In the genomic region with DNA sequence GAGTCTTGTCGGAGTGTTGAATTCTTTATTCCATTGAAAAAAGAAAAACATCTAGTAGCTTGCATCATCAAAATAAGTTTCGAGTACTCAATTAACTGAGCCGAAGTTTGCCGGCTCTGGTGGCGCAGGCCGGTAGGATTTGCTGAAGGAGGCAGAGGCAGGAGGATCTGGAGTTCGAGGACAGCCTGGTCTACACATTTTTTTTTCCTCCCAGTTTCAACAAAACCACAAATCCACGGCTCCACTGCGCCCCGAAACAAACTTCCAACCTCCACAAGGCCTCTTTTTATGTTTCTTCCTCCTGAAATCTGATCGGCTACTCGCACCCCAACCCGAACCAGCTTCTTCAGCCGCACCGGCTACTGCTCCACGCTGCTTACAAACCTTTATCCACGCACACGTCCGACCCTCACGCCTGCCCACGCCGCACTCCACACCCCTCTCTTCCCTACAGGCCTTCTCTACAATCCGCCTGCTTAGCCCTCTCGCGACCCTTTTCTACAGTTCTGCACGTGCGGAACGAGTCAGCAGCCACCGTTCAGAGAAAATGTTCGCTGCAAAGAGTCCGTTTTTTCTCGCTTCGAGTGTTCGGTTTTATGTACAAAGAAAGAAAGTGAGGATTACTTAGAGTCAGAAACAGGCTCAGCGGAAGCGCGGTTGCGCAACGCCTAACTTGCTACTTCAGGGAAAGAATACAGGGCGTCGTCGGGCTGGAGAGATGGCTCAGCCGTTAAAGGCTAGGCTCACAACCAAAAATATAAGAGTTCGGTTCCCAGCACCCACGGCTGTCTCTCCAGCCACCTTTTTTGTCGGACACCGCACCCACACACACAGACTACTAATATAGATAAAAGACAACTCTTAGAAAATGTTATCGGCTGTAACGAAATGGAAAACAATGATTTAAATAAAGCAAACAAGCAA, we compare ENCODE assay signal across 8 mouse cellular contexts. TPM values are rescaled to one million over a fixed set of nuclear protein-coding genes. Genes with fewer than 3 reads are reported as not detected.
DNase-seq lines count a peak whose midpoint lies in the region; ATAC-seq lines count a peak whose summit lies in the region.

No protein-coding gene starts in this region.

- ATAC-seq in inflammation-experienced regulatory T-cells, adult 6 months: peak; percentile 24
- peak; percentile 18 for ATAC-seq in megakaryocyte progenitor cell, adult 5-6 weeks (replicated peaks; ENCODE audit: poor library complexity)

- DNase-seq in adrenal gland, adult 18-20 months (ENCODE audit: low spot score in 2 of 2): peak; percentile 90 to 92
- DNase-seq in embryo, embryonic 10 days (ENCODE audit: low spot score): peak; percentile 90
- peak; percentile 84 for DNase-seq in gastrocnemius, postnatal 10 days
- peak; percentile 85 to 88 for DNase-seq in left cerebral cortex, postnatal 10 days (ENCODE audit: extremely low spot score in 1 of 2, low spot score in 2 of 2)
- peak; percentile 88 for DNase-seq in right cerebral cortex, postnatal 25 days
- peak; percentile 88 to 93 for DNase-seq in urinary bladder, postnatal 36 days (ENCODE audit: low spot score in 2 of 2)

- intact Hi-C loops in left cerebral cortex, postnatal 10 days (cut with DNase I): loop anchor here (2.0 kb wide), 1 partner anchor 74 kb away; no protein-coding TSS in a partner anchor

RNA-seq across cellular contexts. Expression of a gene that starts 12.5 kb away (rescaled TPM):
- 1 to 10 TPM in 1 of 2 experiments, under 1 TPM in 1; 0.90 to 1.3 TPM for total RNA-seq in adrenal gland, adult 18-20 months (2021)
- total RNA-seq in gastrocnemius, postnatal 10 days (2021): not detected
- under 1 TPM in 1 of 3 experiments, not detected in 2; 0.79 TPM for polyA plus RNA-seq in inflammation-experienced regulatory T-cells, adult 6 months (2017; shearing (Covaris generic))
- total RNA-seq in left cerebral cortex, postnatal 10 days (2021): not detected
- 0.32 and 1.4 TPM in 2 replicates for total RNA-seq in megakaryocyte progenitor cell, adult 5-6 weeks (2015)
- total RNA-seq in megakaryocyte progenitor cell, adult 5-6 weeks (2017): not detected in 2 replicates

RNA-seq across cellular contexts. Expression of a gene that starts 12.5 kb away (rescaled TPM):
- not detected for total RNA-seq in adrenal gland, adult 18-20 months (2021)
- not detected for total RNA-seq in gastrocnemius, postnatal 10 days (2021)
- polyA plus RNA-seq in inflammation-experienced regulatory T-cells, adult 6 months (2017; shearing (Covaris generic)): not detected
- not detected for total RNA-seq in left cerebral cortex, postnatal 10 days (2021)
- total RNA-seq in megakaryocyte progenitor cell, adult 5-6 weeks (2015): not detected in 2 replicates
- not detected in 2 replicates for total RNA-seq in megakaryocyte progenitor cell, adult 5-6 weeks (2017)

RNA-seq across cellular contexts. Expression of a gene that starts 48.8 kb away (rescaled TPM):
- under 1 TPM; 0.29 to 0.33 TPM for total RNA-seq in adrenal gland, adult 18-20 months (2021)
- total RNA-seq in gastrocnemius, postnatal 10 days (2021): under 1 TPM in 1 of 2 experiments, not detected in 1; 0.16 TPM
- 10 to 100 TPM; 70.5 to 91.7 (median 73.9) TPM for polyA plus RNA-seq in inflammation-experienced regulatory T-cells, adult 6 months (2017; shearing (Covaris generic))
- not detected for total RNA-seq in left cerebral cortex, postnatal 10 days (2021)
- 3.1 and 6.7 TPM in 2 replicates for total RNA-seq in megakaryocyte progenitor cell, adult 5-6 weeks (2015)
- total RNA-seq in megakaryocyte progenitor cell, adult 5-6 weeks (2017): 4.8 and 9.2 TPM in 2 replicates

RNA-seq across cellular contexts. Expression of a gene that starts 49.6 kb away (rescaled TPM):
- total RNA-seq in adrenal gland, adult 18-20 months (2021): under 1 TPM; 0.60 to 0.67 TPM
- under 1 TPM in 1 of 2 experiments, not detected in 1; 0.14 TPM for total RNA-seq in gastrocnemius, postnatal 10 days (2021)
- under 1 TPM; 0.33 to 0.67 (median 0.34) TPM for polyA plus RNA-seq in inflammation-experienced regulatory T-cells, adult 6 months (2017; shearing (Covaris generic))
- total RNA-seq in left cerebral cortex, postnatal 10 days (2021): not detected
- total RNA-seq in megakaryocyte progenitor cell, adult 5-6 weeks (2015): 0.07 and 0.96 TPM in 2 replicates
- total RNA-seq in megakaryocyte progenitor cell, adult 5-6 weeks (2017): 0.37 and 0.51 TPM in 2 replicates

RNA-seq across cellular contexts. Expression of a gene that starts 52.3 kb away (rescaled TPM):
- under 1 TPM in 1 of 2 experiments, not detected in 1; 0.93 TPM for total RNA-seq in adrenal gland, adult 18-20 months (2021)
- total RNA-seq in gastrocnemius, postnatal 10 days (2021): under 1 TPM; 0.14 to 0.54 TPM
- 1 to 10 TPM; 4.6 to 6.7 (median 5.6) TPM for polyA plus RNA-seq in inflammation-experienced regulatory T-cells, adult 6 months (2017; shearing (Covaris generic))
- 1 to 10 TPM; 1.5 to 1.7 TPM for total RNA-seq in left cerebral cortex, postnatal 10 days (2021)
- total RNA-seq in megakaryocyte progenitor cell, adult 5-6 weeks (2015): 237 and 280 TPM in 2 replicates
- 243 and 287 TPM in 2 replicates for total RNA-seq in megakaryocyte progenitor cell, adult 5-6 weeks (2017)

Comparison
In these comparisons a context has a peak if more than half of its experiments do, and no peak if none do; other contexts are left out.
1. Peak in every context shown above with its lines: DNase-seq and ATAC-seq.